Mouse (Mus musculus): ENCODE results near the gene D10Wsu102e.

DNA sequence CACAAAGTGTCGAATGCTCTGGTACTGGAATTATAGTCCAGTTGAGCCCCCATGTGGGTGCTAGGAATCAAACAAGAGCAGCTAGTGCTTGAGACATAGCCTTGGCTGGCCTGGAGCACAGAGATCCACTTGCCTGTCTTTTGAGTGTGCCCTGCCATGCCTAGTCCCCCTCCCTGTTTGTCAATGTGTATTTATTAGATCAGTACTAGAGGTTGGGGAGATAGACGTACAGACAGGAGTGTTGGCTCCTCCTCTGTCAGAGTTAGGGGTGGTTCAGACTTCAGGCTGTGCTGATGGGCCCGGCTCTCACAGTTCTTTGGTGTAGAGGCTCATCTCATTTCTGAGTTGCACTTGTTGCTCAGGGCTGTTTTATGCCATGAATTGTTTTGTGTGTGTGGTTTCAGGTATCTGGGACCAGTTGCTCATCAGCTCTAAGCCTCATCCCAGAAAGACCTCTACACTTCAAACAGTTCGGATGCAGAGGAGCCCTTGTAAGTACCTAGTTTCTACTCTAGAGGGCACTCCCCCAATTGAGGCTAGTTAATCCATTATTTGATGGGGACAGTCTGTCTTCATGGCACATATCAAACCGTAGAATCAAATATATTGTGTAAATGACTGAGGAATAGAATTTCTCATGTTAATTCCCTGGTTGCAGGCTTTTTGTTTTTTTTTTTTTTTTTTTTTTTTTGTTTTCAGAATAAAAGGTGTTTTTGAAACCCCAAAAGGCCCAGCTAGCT is 1.8 kb downstream of the D10Wsu102e start:
- TF ChIP-seq POLR2AphosphoS5 (IDR thresholded peaks at IDR 0.05; ENCODE audit: insufficient replicate concordance, low read depth, low read length) (no peak), CTCF (IDR thresholded peaks at IDR 0.05; ENCODE audit: low read depth, low read length) (no peak), GATA1 (IDR thresholded peaks at IDR 0.05; ENCODE audit: borderline replicate concordance, low read length) (no peak), TAL1 (conservative IDR thresholded peaks at IDR 0.05; ENCODE audit: low read depth, low read length) (no peak)

Data from G1E (cell line).